Mouse (Mus musculus): Measurements from ENCODE around the gene Tulp3.
A peak's percentile ranks its signal among the peaks of the same experiment; 100 is the strongest.

GRCm38 (mm10) chr6:128399421-128400185 is 44.0 kb upstream of the Tulp3 start:
- TF ChIP-seq POLR2A (IDR thresholded peaks at IDR 0.05; ENCODE audit: borderline replicate concordance, insufficient read depth, low read length) (0 out of 2 replicates have a peak, but pooled peaks have one; percentile 16), CTCF (IDR thresholded peaks at IDR 0.05; ENCODE audit: borderline replicate concordance, insufficient read depth, low read depth, low read length) (no peak)
